Mouse (Mus musculus) MEL (cell line): ENCODE results near the gene Fam133b.

Experiments used
- BHLHE40 ChIP-seq: IDR thresholded peaks from 2 replicates; pipeline ENCODE4 v1.6.1; 2012; ENCODE audit warnings: low read depth, mild to moderate bottlenecking, inconsistent platforms, low read length, improper control_type of control experiment, borderline replicate concordance
- E2F4 ChIP-seq: IDR thresholded peaks from 2 replicates; pipeline ENCODE4 v1.6.1; 2011; ENCODE audit warnings: low read depth, low read length, improper control_type of control experiment, borderline replicate concordance
- EP300 ChIP-seq, 2 experiments: IDR thresholded peaks; 2 replicates each; pipeline ENCODE4 v1.6.1; 2011; ENCODE audit warnings: improper control_type of control experiment in 2 of 2, low read length in 2 of 2, low read depth in 1 of 2, mild to moderate bottlenecking in 1 of 2
- GATA1 ChIP-seq: IDR thresholded peaks from 2 replicates; pipeline ENCODE4 v1.6.1; 2011; ENCODE audit warnings: low read depth, low read length, improper control_type of control experiment
- MAFK ChIP-seq: IDR thresholded peaks from 2 replicates; pipeline ENCODE4 v1.6.1; 2011; ENCODE audit warnings: low read depth, mild to moderate bottlenecking, low read length, improper control_type of control experiment, borderline replicate concordance
- MEF2A ChIP-seq: IDR thresholded peaks from 2 replicates; pipeline ENCODE4 v1.6.1; 2014; ENCODE audit warnings: low read depth, mild to moderate bottlenecking, inconsistent platforms, low read length, improper control_type of control experiment; ENCODE audit not compliant: poor library complexity, insufficient replicate concordance, severe bottlenecking; ENCODE audit errors: extremely low read depth
- MXI1 ChIP-seq: IDR thresholded peaks from 2 replicates; pipeline ENCODE4 v1.6.1; 2011; ENCODE audit warnings: mild to moderate bottlenecking, low read depth, low read length, improper control_type of control experiment
- RAD21 ChIP-seq: IDR thresholded peaks from 2 replicates; pipeline ENCODE4 v1.6.1; 2011; ENCODE audit warnings: mild to moderate bottlenecking, low read depth, low read length, improper control_type of control experiment
- TAL1 ChIP-seq: IDR thresholded peaks from 2 replicates; pipeline ENCODE4 v1.6.1; 2012; ENCODE audit warnings: mild to moderate bottlenecking, inconsistent platforms, low read length, moderate library complexity, mixed read lengths
- UBTF ChIP-seq: IDR thresholded peaks from 2 replicates; pipeline ENCODE4 v1.6.1; 2012; ENCODE audit warnings: low read depth, mild to moderate bottlenecking, inconsistent platforms, low read length, improper control_type of control experiment, moderate library complexity, borderline replicate concordance; ENCODE audit not compliant: insufficient read depth
- ZNF384 ChIP-seq: IDR thresholded peaks from 2 replicates; pipeline ENCODE4 v1.6.1; 2012; ENCODE audit warnings: low read depth, mild to moderate bottlenecking, inconsistent platforms, low read length, improper control_type of control experiment

DNA sequence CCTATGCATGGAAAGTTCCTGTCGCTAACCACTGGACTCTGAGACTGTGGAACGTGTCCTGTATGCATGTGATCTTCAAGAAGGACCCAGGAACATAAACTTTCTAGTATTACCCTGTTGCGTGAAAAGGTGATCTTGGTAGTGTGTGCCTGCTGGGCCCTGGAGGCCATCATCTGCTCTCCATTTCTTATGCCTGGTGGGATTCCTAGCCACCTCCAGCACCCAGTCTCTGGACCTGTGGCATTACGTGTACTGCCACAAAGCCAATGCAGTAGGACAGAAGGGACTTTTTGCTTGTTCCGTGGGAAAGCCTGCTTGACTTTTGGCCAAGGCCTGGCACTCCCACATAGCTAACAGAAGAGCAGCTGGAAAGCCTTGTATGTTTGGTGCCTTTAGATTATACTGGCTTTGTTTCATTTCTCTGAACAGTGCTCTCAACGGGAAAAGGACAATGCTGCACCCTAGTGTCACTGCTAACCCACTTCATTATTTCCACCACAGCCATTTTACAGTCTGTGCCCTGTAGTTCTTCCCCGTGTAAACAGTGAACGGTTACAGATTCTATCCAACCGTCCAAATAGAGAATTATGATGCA is 27.1 kb upstream of the Fam133b start:
- TF ChIP-seq BHLHE40 (no peak), ZNF384 (no peak), RAD21 (peak; percentile 61), TAL1 (no peak), E2F4 (no peak), GATA1 (no peak), EP300 (IDR thresholded peaks at IDR 0.05; ENCODE audit: low read depth in 1 of 2, low read length in 2 of 2) (no peak), UBTF (no peak), MAFK (no peak), MXI1 (no peak), MEF2A (no peak)
